Mouse (Mus musculus): ENCODE data around the gene Cyth3. TPM values are rescaled to one million over a fixed set of nuclear protein-coding genes. Genes with fewer than 3 reads are reported as not detected.

Gene Cyth3
- polyA plus RNA-seq, 1 experiment from 2014 or later = 49.6 TPM

DNA sequence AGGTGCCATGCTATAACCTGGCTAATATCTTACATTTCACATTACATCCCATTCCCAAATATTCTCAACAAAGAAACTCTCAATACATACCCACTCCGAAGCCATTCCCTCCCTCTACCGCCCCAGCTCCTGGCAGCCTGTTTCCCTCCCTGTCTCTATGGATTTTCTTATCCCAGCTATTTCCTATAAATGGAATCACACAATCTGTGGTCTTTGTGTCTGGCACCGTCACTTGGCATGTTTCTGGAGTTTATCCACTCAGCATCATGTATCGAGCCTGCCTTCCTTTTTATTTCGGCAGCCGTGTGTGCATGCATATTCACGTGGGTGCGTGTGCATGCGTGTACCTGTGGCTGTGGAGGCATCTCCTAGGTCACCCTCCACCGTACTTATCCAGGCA is 14.1 kb upstream of the Cyth3 start:
- Histone ChIP-seq H3K27me3 (ENCODE audit: control insufficient read depth, insufficient read depth, low read length) (no peaks in the 10 kb centered on the region), H3K9ac (ENCODE audit: low read length) (no peak overlapping the region), H3K4me3 (ENCODE audit: low read depth, low read length) (no peak overlapping the region), H3K9me3 (ENCODE audit: control insufficient read depth, low read length) (no peaks in the 10 kb centered on the region), H3K4me2 (ENCODE audit: low read depth, severe bottlenecking) (no peak overlapping the region), H3K27ac (replicated peaks; ENCODE audit: low read depth, low read length) (no peak overlapping the region), H3K4me1 (ENCODE audit: control insufficient read depth, insufficient read depth, low read length) (no peaks in the 10 kb centered on the region), H3K36me3 (ENCODE audit: control insufficient read depth, insufficient read depth, low read length) (no peaks in the 10 kb centered on the region)
- ATAC-seq (ENCODE audit: insufficient number of reproducible peaks, low FRiP score, low TSS enrichment, low read depth) = no peak
- 96% methylated on average over 10 of the region's 10 CpGs for WGBS
- DNase-seq (ENCODE audit: low spot score) = no peak

DNA sequence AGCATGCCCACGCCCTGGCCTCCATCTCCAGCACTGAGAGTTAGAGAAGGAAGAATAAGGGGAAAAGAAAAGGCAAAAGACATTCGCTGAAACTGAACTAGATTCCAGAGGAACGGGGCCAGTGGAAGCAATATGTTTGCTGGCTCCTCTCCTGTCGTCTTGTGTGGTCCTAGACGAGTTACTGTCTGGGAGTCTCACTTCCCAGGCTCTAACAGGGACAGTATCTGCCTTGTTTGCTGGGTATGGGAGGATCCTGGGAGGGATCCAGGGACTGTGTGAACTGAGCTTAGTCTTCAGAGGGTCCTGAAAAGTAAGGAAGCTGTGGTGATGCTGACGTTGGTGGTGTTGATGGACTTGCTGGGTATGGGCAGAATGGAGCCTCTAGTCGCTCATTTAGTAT is 10.3 kb upstream of the Cyth3 start:
- H3K9ac ChIP-seq (ENCODE audit: low read length) = no peak overlapping the region
- no peaks in the 10 kb centered on the region for H3K4me1 ChIP-seq (ENCODE audit: control insufficient read depth, insufficient read depth, low read length)
- no peaks in the 10 kb centered on the region for H3K27me3 ChIP-seq (ENCODE audit: control insufficient read depth, insufficient read depth, low read length)
- no peak overlapping the region for H3K27ac ChIP-seq (replicated peaks; ENCODE audit: low read depth, low read length)
- H3K36me3 ChIP-seq (ENCODE audit: control insufficient read depth, insufficient read depth, low read length) = no peaks in the 10 kb centered on the region
- ATAC-seq (ENCODE audit: insufficient number of reproducible peaks, low FRiP score, low TSS enrichment, low read depth) (no peak), DNase-seq (ENCODE audit: low spot score) (no peak)
- no peak overlapping the region for H3K4me3 ChIP-seq (ENCODE audit: low read depth, low read length)
- WGBS = 84% methylated on average over 7 of the region's 7 CpGs
- no peaks in the 10 kb centered on the region for H3K9me3 ChIP-seq (ENCODE audit: control insufficient read depth, low read length)
- H3K4me2 ChIP-seq (ENCODE audit: low read depth, severe bottlenecking) = no peak overlapping the region

DNA sequence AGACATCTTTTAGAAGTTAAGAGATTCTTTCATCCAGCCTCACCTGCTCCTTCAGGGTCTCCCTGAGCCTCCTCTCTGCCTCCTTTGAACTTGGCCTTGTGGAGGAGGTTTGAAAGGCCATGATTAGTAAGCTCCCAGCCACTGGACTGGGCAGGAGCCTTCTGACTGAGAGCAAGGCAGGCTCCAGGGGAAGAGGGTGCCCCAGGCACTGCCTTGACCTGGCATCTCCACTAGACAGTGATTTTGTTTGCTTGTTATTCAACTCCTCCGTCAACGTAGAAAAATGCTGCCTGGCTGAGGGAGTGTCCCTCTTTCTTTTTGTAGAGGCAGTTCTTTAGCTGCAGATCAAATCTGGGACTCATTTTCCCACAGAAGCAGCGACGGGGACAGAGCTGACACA is 9.0 kb upstream of the Cyth3 start:
- no peak overlapping the region for H3K4me3 ChIP-seq (ENCODE audit: low read depth, low read length)
- DNase-seq (ENCODE audit: low spot score) = no peak
- peaks cover 8% of the 10 kb centered on the region; the same call in 1 of the 2 replicates for H3K4me1 ChIP-seq (ENCODE audit: control insufficient read depth, insufficient read depth, low read length)
- no peak overlapping the region for H3K4me2 ChIP-seq (ENCODE audit: low read depth, severe bottlenecking)
- H3K9me3 ChIP-seq (ENCODE audit: control insufficient read depth, low read length) = no peaks in the 10 kb centered on the region
- 0 out of 2 replicates have a peak overlapping the region, but pooled peaks have one; percentile 24 for H3K27ac ChIP-seq (replicated peaks; ENCODE audit: low read depth, low read length)
- H3K9ac ChIP-seq (ENCODE audit: low read length) = no peak overlapping the region
- H3K27me3 ChIP-seq (ENCODE audit: control insufficient read depth, insufficient read depth, low read length) = no peaks in the 10 kb centered on the region
- ATAC-seq (ENCODE audit: insufficient number of reproducible peaks, low FRiP score, low TSS enrichment, low read depth) = no peak
- H3K36me3 ChIP-seq (ENCODE audit: control insufficient read depth, insufficient read depth, low read length) = no peaks in the 10 kb centered on the region
- 75% methylated on average over 4 of the region's 4 CpGs for WGBS

DNA sequence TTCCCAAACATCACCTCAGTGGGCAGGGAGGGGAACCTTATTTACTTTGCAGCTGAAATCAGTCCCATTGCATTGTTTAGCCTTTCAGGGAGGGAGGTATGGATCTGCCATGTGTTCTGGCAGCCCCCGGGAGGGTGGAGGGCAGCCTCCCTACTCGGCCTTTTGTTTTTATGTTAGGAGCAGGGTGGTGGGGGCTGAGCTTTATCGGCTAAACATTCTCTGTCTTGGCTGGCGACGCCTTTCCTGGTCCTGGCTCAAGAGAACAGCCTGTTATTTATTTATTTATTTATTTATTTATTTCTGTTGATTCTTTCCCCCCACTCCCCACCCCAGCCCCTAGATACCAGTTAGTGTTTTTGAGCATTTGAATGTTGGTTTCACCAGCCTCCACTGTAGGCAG is 7.7 kb upstream of the Cyth3 start:
- Histone ChIP-seq H3K4me3 (ENCODE audit: low read depth, low read length) (no peak overlapping the region), H3K4me1 (ENCODE audit: control insufficient read depth, insufficient read depth, low read length) (peaks cover 12% of the 10 kb centered on the region; the same call in 1 of the 2 replicates), H3K9ac (ENCODE audit: low read length) (no peak overlapping the region), H3K27ac (replicated peaks; ENCODE audit: low read depth, low read length) (no peak overlapping the region), H3K4me2 (ENCODE audit: low read depth, severe bottlenecking) (no peak overlapping the region), H3K9me3 (ENCODE audit: control insufficient read depth, low read length) (no peaks in the 10 kb centered on the region), H3K36me3 (ENCODE audit: control insufficient read depth, insufficient read depth, low read length) (no peaks in the 10 kb centered on the region), H3K27me3 (ENCODE audit: control insufficient read depth, insufficient read depth, low read length) (no peaks in the 10 kb centered on the region)
- 78% methylated on average over 5 of the region's 5 CpGs for WGBS
- DNase-seq (ENCODE audit: low spot score) = no peak
- no peak for ATAC-seq (ENCODE audit: insufficient number of reproducible peaks, low FRiP score, low TSS enrichment, low read depth)

DNA sequence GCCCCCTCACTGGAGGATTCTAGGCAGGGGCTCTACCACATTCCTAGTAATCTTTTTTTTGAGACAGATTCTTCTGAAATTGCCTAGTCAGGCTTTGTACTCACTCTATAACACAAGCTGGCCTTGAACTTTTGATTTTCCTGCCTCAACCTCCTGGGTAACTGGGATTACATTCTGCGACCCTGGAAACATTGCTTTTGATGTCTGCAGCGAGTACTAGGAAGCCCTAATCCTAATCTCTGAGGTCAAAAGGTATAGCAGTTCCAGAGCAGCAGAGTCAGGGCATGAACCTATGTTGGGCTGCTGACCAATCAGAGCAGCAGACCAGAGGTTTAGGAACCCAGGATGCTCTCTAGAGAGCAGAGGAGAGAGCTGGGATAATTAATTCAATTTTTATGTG is 6.9 kb upstream of the Cyth3 start:
- H3K4me2 ChIP-seq (ENCODE audit: low read depth, severe bottlenecking) = no peak overlapping the region

DNA sequence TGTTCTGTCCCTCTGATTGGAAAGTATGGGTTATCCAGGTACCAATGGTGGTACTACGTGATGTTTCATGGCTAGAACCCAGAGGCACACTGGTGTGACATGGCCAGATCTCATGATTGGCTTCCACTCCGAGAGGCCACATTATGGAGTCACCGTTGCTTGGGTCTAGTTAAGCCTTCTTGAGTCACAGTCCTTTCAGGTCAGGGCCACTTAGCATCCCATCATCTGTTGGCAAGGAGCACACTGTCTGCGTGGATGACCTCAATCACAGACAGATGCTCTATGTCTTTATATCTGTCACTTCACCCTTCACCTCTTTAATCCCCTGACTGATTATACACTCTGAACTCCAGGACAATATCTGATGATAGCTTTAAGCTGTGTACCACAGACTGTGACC is 6.1 kb upstream of the Cyth3 start:
- no peak overlapping the region for H3K27ac ChIP-seq (replicated peaks; ENCODE audit: low read depth, low read length)
- no peak for DNase-seq (ENCODE audit: low spot score)

More for the DNA sequence above, 6.9 kb upstream of the Cyth3 start:
- Histone ChIP-seq H3K4me1 (ENCODE audit: control insufficient read depth, insufficient read depth, low read length) (peaks cover 12% of the 10 kb centered on the region; the same call in 1 of the 2 replicates), H3K27ac (replicated peaks; ENCODE audit: low read depth, low read length) (no peak overlapping the region), H3K9me3 (ENCODE audit: control insufficient read depth, low read length) (no peaks in the 10 kb centered on the region), H3K36me3 (ENCODE audit: control insufficient read depth, insufficient read depth, low read length) (no peaks in the 10 kb centered on the region), H3K4me3 (ENCODE audit: low read depth, low read length) (no peak overlapping the region), H3K27me3 (ENCODE audit: control insufficient read depth, insufficient read depth, low read length) (no peaks in the 10 kb centered on the region), H3K9ac (ENCODE audit: low read length) (no peak overlapping the region)
- ATAC-seq (ENCODE audit: insufficient number of reproducible peaks, low FRiP score, low TSS enrichment, low read depth) (no peak), DNase-seq (ENCODE audit: low spot score) (no peak)
- 90% methylated on average over 2 of the region's 2 CpGs for WGBS

DNA sequence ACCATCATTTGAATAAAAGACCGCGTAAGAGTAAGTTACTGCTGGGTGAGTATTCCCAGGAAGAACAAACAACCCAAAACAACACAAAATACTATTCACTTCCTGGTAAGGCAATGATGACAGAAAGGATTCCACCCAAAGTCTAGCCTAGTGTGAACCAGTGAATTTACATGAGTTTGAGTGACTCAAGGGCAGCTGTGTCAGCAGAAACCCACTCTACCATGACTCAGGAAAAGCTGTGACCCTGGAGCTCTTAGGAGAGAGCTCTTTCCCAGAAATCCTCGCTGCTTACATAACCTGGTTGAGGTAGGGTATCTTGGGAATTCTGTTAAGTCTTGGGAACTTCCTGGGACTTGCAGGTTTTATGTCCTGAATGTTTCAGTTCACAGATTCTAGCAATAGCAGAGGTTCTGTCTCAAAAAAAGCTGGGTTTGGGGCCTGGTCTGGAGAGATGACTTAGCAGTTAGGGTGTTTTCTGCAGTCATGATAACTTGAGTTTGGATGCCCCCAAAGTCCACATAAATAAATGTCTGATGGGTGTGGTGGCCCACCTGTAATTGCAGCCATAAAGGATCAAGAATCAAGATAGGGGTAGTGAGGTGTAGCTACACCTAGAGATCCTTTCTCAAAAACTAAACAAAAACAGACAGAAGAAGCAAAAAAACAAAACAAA is 5.5 kb upstream of the Cyth3 start:
- H3K27me3 ChIP-seq (ENCODE audit: control insufficient read depth, insufficient read depth, low read length) = no peaks in the 10 kb centered on the region
- H3K9me3 ChIP-seq (ENCODE audit: control insufficient read depth, low read length) = no peaks in the 10 kb centered on the region
- DNase-seq (ENCODE audit: low spot score) (no peak), ATAC-seq (ENCODE audit: insufficient number of reproducible peaks, low FRiP score, low TSS enrichment, low read depth) (no peak)
- H3K9ac ChIP-seq (ENCODE audit: low read length) = no peak overlapping the region
- H3K4me1 ChIP-seq (ENCODE audit: control insufficient read depth, insufficient read depth, low read length) = peaks cover 17% of the 10 kb centered on the region
- H3K36me3 ChIP-seq (ENCODE audit: control insufficient read depth, insufficient read depth, low read length) = no peaks in the 10 kb centered on the region
- no peak overlapping the region for H3K4me2 ChIP-seq (ENCODE audit: low read depth, severe bottlenecking)
- H3K27ac ChIP-seq (replicated peaks; ENCODE audit: low read depth, low read length) = no peak overlapping the region
- 94% methylated on average over 3 of the region's 3 CpGs for WGBS
- no peak overlapping the region for H3K4me3 ChIP-seq (ENCODE audit: low read depth, low read length)

More for the DNA sequence above, 6.1 kb upstream of the Cyth3 start:
- WGBS = 94% methylated on average over 4 of the region's 4 CpGs
- Histone ChIP-seq H3K9me3 (ENCODE audit: control insufficient read depth, low read length) (no peaks in the 10 kb centered on the region), H3K36me3 (ENCODE audit: control insufficient read depth, insufficient read depth, low read length) (no peaks in the 10 kb centered on the region), H3K4me2 (ENCODE audit: low read depth, severe bottlenecking) (no peak overlapping the region), H3K4me1 (ENCODE audit: control insufficient read depth, insufficient read depth, low read length) (peaks cover 16% of the 10 kb centered on the region), H3K4me3 (ENCODE audit: low read depth, low read length) (no peak overlapping the region), H3K27me3 (ENCODE audit: control insufficient read depth, insufficient read depth, low read length) (no peaks in the 10 kb centered on the region), H3K9ac (ENCODE audit: low read length) (no peak overlapping the region)
- no peak for ATAC-seq (ENCODE audit: insufficient number of reproducible peaks, low FRiP score, low TSS enrichment, low read depth)

DNA sequence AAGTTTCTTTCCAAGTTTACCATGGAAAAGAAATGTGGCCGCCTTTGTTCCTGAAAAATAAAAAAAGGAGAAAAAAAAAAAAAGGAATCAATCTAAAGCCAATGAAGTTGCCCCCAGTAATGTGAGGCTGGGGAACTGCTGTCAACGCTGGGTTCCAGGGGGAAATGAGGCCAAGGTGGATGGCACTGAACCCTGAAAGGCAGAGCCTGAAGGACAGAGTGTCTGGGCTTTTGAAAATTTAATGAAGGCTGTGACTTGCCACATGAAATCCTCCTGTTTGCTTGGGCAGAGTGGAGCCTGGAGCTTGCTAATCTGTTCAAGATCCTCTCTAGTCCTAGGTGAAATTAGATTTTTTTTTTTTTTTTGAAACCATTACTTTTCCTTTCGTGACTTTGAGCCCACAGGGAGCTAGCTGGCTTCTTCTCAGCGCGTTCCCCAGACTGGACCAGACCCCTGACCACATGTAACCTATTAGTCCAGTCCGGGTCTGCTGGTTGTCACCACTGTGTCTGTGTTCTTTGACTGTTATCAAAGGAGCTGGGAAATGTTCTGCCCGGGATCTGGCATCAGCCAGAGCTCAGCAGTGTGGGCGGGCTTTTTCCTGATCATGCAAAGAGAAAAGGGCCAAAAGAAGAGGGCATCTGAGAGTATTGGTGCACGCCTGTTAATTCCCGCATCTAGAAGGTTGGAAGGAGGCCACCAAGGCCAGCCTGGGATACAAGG is 4.6 kb upstream of the Cyth3 start:
- 22% methylated on average over 10 of the region's 10 CpGs for WGBS
- H3K27me3 ChIP-seq (ENCODE audit: control insufficient read depth, insufficient read depth, low read length) = no peaks in the 10 kb centered on the region
- H3K27ac ChIP-seq (replicated peaks; ENCODE audit: low read depth, low read length) = peak overlapping the region; percentile 81
- DNase-seq (ENCODE audit: low spot score) (peak; percentile 74), ATAC-seq (ENCODE audit: insufficient number of reproducible peaks, low FRiP score, low TSS enrichment, low read depth) (no peak)
- no peak overlapping the region for H3K9ac ChIP-seq (ENCODE audit: low read length)
- H3K36me3 ChIP-seq (ENCODE audit: control insufficient read depth, insufficient read depth, low read length) = no peaks in the 10 kb centered on the region
- H3K4me1 ChIP-seq (ENCODE audit: control insufficient read depth, insufficient read depth, low read length) = peaks cover 17% of the 10 kb centered on the region
- no peaks in the 10 kb centered on the region for H3K9me3 ChIP-seq (ENCODE audit: control insufficient read depth, low read length)
- no peak overlapping the region for H3K4me2 ChIP-seq (ENCODE audit: low read depth, severe bottlenecking)
- no peak overlapping the region for H3K4me3 ChIP-seq (ENCODE audit: low read depth, low read length)

Measured in limb, embryonic 11.5 days (tissue).